Mouse (Mus musculus): Measurements from ENCODE around the gene Exo5.

Exo5 gene

DNA sequence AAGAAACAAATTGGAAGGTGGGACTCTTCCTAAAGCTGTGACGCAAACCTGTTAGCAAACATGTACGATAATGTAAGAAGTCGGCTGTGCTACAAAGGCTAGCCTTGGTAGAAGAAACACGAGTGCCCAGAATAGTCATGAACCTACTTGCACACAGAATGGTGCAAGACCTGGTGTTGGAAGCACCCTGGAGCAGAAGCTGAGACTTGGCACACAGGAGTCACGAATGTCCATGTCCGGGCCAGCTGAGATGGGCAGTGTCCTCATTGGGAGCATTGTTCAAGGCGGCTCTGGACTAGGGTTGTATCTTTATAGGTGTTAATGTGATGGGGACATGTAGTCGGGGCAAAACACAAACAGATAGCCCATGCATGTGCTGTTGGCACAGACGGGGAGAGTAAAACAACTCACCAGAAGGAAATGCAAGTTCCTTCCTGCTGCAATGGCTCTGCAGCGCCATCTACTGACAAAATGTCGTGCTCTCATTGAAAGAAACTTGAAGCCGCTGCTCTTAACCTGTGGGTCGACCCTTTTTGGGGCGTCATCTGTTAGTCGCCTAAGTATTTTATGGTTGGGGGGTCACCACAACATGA lies 15.2 kb downstream of the Exo5 start:
- in situ Hi-C loops (cut with MboI, MseI) = loop anchor here in 1 of 2 experiments (5.0 kb wide), 2 partner anchors 62 to 222 kb away; no protein-coding TSS in a partner anchor

DNA sequence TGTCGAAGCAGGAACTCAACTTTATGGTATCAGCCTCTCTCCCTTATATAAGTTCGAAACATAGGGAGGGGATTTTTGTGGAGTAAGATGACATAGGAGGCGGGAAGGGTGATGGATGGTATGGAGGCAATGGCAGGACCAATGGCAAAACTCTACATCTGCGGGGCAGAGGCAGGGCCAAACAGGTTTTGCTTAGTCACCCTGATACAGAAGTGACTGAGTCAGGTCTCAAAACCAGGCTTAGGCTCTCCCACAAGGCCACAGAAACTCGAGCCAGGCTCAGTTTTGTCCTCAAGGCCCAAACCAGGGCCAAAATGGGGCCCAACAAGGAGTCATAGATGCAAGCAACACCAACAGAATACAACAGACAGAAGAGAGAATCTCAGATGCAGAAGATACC lies 19.2 kb downstream of the Exo5 start:
- in situ Hi-C loops (cut with MboI, MseI) = no loop called here

DNA sequence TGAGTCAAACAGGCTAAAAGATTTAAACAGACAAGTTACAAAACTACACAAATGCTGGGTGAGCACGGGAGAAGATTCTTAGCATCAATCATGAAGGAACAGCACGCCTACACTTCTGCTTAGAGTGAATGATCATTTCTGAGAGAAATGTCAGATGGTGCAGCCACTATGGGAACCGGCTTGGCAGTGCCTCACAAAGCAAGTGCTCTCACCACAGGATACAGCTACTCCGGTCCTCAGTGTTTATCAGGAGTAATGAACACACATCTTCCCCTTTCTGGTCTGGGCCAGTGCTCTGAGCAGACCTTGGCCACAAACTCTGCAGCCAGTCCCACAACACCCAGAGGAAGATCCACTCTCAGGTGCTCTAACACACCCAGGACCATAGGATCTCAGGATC lies 20.3 kb downstream of the Exo5 start:
- in situ Hi-C loops (cut with MboI, MseI) = no loop called here

DNA sequence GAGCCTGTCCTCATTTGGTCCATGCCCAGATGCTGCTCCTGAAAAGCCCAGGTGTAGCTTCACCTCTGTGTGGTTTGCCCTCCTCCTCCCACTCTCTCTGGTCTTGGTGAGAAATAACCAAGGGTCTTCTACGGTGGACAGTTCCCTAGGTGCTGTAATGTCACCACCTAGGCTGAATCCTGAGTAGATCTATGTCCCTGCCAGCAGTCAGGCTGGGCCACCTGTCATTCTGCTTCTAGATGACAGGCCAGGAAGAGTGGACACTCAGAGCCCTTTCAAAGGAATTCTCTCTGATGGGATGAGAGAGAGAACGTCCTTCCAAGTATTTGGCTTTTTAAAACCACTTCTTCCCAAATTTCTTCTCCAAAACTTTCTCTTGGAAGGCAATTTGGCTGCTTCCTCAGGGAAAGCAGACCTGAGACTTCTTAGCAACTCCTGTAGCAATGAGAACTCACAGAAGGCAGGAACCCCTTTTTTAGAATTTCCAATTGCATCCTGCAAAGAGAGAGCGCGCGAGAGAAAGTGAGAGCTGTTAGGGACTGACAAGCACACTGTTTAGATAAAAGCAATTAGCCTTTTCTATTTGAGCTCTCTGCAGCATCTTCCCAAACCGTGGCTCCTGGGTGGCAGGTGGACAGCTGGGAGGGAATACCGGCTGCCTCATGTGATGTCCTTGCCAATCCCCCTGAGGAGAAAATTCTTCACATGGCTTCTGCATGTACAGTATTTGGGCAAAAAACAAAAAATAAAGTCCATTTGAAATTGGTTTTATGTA lies 28.8 kb downstream of the Exo5 start:
- in situ Hi-C loops (cut with MboI, MseI) = loop anchor here in 1 of 2 experiments (10.0 kb wide), 1 partner anchor 1381 kb away; no protein-coding TSS in a partner anchor

DNA sequence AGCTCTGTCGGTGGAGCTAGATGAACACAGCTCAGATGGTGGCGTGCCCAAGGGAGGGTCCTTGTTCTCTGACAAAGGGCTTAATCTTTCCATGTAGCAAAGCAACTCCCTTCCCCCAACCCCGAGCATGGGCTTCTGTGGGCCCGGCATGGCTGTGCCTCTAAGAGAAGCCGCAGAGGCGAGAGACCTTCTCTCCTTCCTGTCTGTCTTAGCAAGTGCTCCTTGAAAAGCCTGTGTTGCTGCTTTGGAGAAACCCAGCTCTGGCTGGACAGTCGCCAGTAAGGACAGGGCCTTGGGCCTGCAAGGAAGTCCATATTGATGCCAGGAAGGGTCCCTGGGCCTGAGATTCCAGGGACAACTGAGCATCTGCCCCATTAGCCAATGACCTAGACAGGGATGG lies 29.6 kb downstream of the Exo5 start:
- in situ Hi-C loops (cut with MboI, MseI) = loop anchor here in 1 of 2 experiments (10.0 kb wide), 1 partner anchor 1380 kb away; no protein-coding TSS in a partner anchor

DNA sequence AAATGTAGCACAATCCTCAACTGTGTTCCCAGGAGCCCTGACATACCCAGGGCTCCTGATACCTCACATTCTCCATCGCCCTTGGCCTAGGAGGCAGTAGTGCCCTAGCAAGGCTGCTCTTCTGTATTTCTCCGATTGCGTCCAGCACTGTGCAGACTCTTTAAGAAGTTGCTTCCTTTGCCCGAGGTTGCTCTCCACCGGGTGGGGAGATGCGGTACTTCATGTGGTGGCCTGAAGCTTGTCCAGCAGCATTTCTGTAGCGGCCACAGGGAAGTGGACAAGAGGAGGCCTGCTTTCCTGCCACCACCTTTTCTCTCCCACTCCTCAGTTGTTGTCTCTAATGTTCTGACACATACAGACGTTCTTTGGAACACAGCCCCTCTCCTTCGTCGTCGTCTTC lies 30.2 kb downstream of the Exo5 start:
- in situ Hi-C loops (cut with MboI, MseI) = loop anchor here (5.0 to 10.0 kb wide), 2 partner anchors 42 to 1380 kb away; partner anchors contain the start of gene Rims3 (in 1 of the 2)

DNA sequence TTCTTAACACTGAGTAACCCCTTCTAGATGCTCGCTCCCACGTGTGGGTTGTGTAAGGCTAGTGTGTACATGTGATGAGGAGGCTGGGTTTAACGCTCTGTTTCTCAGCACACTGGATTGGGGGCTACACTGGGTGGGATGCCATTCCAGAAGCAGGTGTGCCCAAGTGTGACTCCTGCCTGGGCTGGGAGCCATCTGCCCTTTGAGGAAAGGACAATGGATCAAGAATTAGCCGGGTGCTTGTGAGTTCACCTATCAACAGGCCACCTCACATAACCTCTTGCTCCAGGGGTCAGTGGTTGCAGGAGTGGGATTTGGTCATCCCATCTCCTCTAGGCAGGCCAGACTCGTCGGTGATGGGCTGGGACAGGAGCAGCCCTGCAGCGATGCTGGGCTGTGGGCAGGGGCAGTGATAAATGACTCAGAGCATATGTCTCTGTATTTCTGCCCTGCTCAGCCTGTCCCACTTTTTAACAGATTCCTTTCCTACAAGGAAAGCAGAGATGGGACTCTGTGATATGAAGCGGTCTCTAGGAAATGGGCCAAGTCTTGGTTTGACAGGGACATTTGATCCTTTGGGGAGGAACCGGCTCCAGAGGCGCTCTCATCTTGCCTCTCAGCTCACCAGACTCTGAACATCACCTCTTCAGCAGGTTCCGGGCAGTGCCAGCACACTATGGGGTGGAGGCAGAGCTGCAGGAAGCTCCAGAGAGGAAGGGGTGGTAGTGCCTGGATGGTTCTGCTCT lies 31.0 kb downstream of the Exo5 start:
- in situ Hi-C loops (cut with MboI, MseI) = loop anchor here (5.0 to 10.0 kb wide), 2 partner anchors 42 to 1379 kb away; partner anchors contain the start of gene Rims3 (in 1 of the 2)

GRCm38 (mm10) chr4:120892516-120892915 lies 32.3 kb downstream of the Exo5 start:
- in situ Hi-C loops (cut with MboI, MseI) = loop anchor here (5.0 to 10.0 kb wide), 2 partner anchors 40 to 1378 kb away; partner anchors contain the start of gene Rims3 (in 1 of the 2)

DNA sequence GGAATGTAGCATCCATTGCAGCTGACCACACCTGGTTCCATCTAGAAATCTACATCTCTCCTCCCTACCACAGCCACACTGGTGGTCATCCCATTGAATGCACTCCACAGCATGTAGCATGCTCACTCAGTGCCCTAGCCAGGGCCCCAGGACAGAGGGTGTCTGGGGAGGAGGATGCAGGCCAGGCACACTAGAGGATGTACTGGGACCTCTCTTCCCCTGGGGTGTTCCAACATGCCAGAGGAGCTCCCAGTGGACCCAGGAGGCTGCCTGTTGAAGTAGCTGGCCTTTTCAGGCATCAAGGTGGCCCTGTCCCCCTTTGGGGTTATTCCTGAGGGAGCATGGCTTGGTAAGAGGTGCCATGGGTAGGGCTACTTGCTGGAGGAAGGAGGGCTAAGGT lies 32.9 kb downstream of the Exo5 start:
- in situ Hi-C loops (cut with MboI, MseI) = loop anchor here (5.0 to 10.0 kb wide), 2 partner anchors 40 to 1377 kb away; partner anchors contain the start of gene Rims3 (in 1 of the 2)

GRCm38 (mm10) chr4:120890754-120891440 lies 33.9 kb downstream of the Exo5 start:
- in situ Hi-C loops (cut with MboI, MseI) = loop anchor here (5.0 to 10.0 kb wide), 2 partner anchors 39 to 1376 kb away; partner anchors contain the start of gene Rims3 (in 1 of the 2)

DNA sequence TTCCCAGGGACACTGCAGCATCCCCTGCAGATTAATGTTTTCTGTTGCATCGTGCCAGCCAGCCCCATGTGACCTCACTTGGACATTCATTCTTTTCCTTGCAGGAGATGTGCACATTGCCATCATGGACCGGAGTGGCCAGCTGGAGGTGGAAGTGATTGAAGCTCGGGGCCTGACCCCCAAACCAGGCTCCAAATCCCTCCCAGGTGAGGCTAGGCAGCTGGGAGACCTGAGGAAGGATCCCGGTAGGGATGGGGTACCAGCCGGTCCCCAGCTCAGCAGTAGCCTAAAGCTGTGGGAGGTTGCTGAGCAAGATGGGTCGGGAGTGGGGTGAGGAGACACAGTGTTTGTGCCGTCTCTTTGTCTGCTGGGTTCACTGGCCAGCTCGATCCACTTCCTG lies 35.9 kb downstream of the Exo5 start:
- in situ Hi-C loops (cut with MboI, MseI) = loop anchor here in 1 of 2 experiments (5.0 kb wide), 1 partner anchor 297 kb away; no protein-coding TSS in a partner anchor

GRCm38 (mm10) chr4:120887381-120888112 lies 37.3 kb downstream of the Exo5 start:
- in situ Hi-C loops (cut with MboI, MseI) = loop anchor here in 1 of 2 experiments (5.0 kb wide), 1 partner anchor 295 kb away; no protein-coding TSS in a partner anchor

DNA sequence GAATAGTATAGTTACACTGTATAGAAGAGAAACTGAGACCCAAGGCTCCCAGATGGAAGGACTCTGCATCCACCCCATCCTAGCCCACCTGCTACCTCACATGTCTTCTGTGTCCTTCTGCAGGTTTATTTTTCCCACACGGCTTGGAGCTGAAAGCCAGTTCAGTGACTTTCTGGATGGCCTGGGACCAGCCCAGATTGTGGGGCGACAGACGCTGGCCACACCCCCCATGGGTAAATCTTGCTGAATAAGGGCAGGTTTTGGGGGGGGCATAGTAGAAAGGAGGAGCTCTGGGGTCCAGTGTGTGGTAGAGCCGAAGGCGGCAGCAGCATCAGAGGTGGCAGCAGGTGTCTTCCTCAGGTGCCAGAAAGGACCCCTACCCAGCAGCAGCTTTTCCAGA lies 38.0 kb downstream of the Exo5 start:
- in situ Hi-C loops (cut with MboI, MseI) = loop anchor here in 1 of 2 experiments (5.0 kb wide), 1 partner anchor 295 kb away; no protein-coding TSS in a partner anchor

DNA sequence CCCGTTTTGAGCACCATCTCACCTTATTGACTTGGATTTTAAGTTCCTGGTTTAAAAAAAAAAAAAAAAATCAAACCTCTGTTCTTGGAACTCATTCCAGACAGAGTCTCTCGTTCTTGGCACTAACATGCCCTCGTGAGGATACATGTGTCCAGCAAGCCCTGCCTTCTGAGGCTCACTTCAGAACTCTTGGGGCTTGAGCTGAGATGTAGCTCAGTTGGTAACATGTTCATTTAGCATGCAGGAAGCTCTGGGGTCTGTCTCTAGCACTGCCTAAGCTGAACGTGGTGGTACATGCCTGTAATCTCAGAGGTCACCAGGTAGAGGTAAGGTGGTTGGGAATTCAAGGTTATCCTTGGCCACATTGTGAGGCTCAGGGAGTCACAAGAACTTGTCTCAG lies 38.7 kb downstream of the Exo5 start:
- in situ Hi-C loops (cut with MboI, MseI) = loop anchor here in 1 of 2 experiments (5.0 kb wide), 1 partner anchor 294 kb away; no protein-coding TSS in a partner anchor

- in situ Hi-C loops (cut with MboI, MseI) = loop anchor here in 1 of 2 experiments (5.0 kb wide), 1 partner anchor 293 kb away; no protein-coding TSS in a partner anchor
Measured at GRCm38 (mm10) chr4:120885208-120886120, 39.4 kb downstream of the Exo5 start.

DNA sequence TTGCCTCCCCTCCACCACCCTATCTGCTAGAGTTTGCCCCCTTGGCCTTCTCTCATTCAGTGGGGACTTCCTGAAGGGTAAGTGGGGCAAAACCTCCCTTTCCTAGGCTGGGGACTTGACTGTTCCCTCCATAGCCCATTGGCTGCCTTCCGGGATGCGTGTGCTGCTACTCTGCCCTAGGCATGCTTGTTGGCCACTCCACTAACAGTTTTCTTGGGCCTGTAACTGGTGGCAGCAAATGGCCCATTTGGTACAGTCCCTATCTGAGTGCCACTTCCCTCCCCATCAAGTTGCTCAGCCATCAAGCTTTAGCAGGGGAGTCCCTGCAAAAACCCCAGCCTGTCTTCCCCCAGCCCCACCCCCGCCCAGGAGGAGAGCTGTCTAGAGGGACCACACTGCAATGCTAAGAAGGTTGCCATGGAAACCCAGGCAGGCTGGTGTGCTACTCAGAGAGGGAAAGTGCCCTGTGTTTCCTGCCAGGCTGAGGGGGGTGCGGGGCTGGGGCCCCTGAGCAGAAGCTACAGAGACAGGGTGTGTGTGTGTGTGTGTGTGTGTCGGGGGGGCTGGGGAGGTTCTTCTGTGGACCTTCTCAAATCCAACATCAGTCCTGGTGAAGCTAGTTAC lies 42.7 kb downstream of the Exo5 start:
- in situ Hi-C loops (cut with MboI, MseI) = loop anchor here in 1 of 2 experiments (5.0 kb wide), 1 partner anchor 35 kb away; no protein-coding TSS in a partner anchor

GRCm38 (mm10) chr4:120880731-120881432 lies 43.9 kb downstream of the Exo5 start:
- in situ Hi-C loops (cut with MboI, MseI) = loop anchor here in 1 of 2 experiments (5.0 kb wide), 1 partner anchor 34 kb away; no protein-coding TSS in a partner anchor

DNA sequence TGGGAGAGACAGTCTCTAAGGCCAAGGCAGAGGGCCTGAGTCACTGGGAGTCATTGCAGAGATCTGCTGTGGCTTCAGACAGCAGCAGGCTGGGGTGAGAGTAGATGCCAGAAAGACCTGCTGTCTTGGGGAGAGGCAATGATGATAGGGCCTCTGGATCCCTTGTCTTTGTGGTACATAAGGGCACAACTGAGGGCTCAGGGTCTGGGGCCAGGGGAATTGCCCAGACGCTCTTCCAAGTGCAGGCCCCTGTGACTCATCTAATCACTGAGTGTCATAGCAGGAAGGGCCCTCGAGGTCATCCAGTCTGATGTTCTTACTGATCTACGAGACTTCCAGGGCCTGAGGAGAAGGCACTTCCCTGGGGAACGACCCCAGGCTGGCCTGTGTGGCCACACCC lies 45.4 kb downstream of the Exo5 start:
- in situ Hi-C loops (cut with MboI, MseI) = no loop called here
